Mouse (Mus musculus): ENCODE results near the gene Plxnc1. TPM values are rescaled to one million over a fixed set of nuclear protein-coding genes. Genes with fewer than 3 reads are reported as not detected.

Gene Plxnc1
- total and polyA plus RNA-seq, 2 experiments from 2014 or later = 1.4 to 9.4 TPM

- no peaks in the 10 kb centered on the region for H3K9me3 ChIP-seq (replicated peaks; ENCODE audit: control insufficient read depth, low read length)
- H3K36me3 ChIP-seq (replicated peaks; ENCODE audit: control insufficient read depth, insufficient read depth, low read length) = no peaks in the 10 kb centered on the region
- no peak overlapping the region for H3K27ac ChIP-seq (ENCODE audit: low read depth)
- H3K9ac ChIP-seq (replicated peaks; ENCODE audit: low read depth, low read length) = no peak overlapping the region
- 0 out of 2 replicates have a peak, but pooled peaks cover 4% of the 10 kb centered on the region for H3K27me3 ChIP-seq (ENCODE audit: control insufficient read depth, insufficient read depth, low read length)
- peak overlapping the region; percentile 27 for H3K4me3 ChIP-seq (ENCODE audit: low read depth, low read length)
- peak; percentile 21; the same call in 1 of the 2 replicates for ATAC-seq (ENCODE audit: insufficient read depth, low read depth)
- no peaks in the 10 kb centered on the region for H3K4me1 ChIP-seq (ENCODE audit: control insufficient read depth, insufficient read depth)
- DNase-seq (ENCODE audit: low spot score) = no peak
- WGBS = 49% methylated on average over 2 of the region's 2 CpGs
- H3K4me2 ChIP-seq (ENCODE audit: low read depth, low read length) = peak overlapping the region; percentile 43
- TF ChIP-seq EP300 (IDR thresholded peaks at IDR 0.05; ENCODE audit: low read depth) (no peak), CTCF (IDR thresholded peaks at IDR 0.05; ENCODE audit: low read depth) (no peak)
Observed at GRCm38 (mm10) chr10:94919960-94920359, 24.7 kb downstream of the Plxnc1 start.

- DNase-seq (ENCODE audit: low spot score) = peak; percentile 27
- no peaks in the 10 kb centered on the region for H3K36me3 ChIP-seq (replicated peaks; ENCODE audit: control insufficient read depth, insufficient read depth, low read length)
- peak; percentile 71 for ATAC-seq (ENCODE audit: insufficient read depth, low read depth)
- peak overlapping the region; percentile 43 for H3K4me2 ChIP-seq (ENCODE audit: low read depth, low read length)
- H3K9me3 ChIP-seq (replicated peaks; ENCODE audit: control insufficient read depth, low read length) = no peaks in the 10 kb centered on the region
- peak overlapping the region; percentile 27 for H3K4me3 ChIP-seq (ENCODE audit: low read depth, low read length)
- TF ChIP-seq EP300 (IDR thresholded peaks at IDR 0.05; ENCODE audit: low read depth) (no peak), CTCF (IDR thresholded peaks at IDR 0.05; ENCODE audit: low read depth) (no peak)
- 0 out of 2 replicates have a peak, but pooled peaks cover 4% of the 10 kb centered on the region for H3K27me3 ChIP-seq (ENCODE audit: control insufficient read depth, insufficient read depth, low read length)
- WGBS = 22% methylated on average over 12 of the region's 12 CpGs
- no peak overlapping the region for H3K27ac ChIP-seq (ENCODE audit: low read depth)
- H3K9ac ChIP-seq (replicated peaks; ENCODE audit: low read depth, low read length) = no peak overlapping the region
- no peaks in the 10 kb centered on the region for H3K4me1 ChIP-seq (ENCODE audit: control insufficient read depth, insufficient read depth)
Observed at GRCm38 (mm10) chr10:94919552-94919951, 25.1 kb downstream of the Plxnc1 start.

- Histone ChIP-seq H3K36me3 (replicated peaks; ENCODE audit: control insufficient read depth, insufficient read depth, low read length) (no peaks in the 10 kb centered on the region), H3K9me3 (replicated peaks; ENCODE audit: control insufficient read depth, low read length) (no peaks in the 10 kb centered on the region), H3K27ac (ENCODE audit: low read depth) (no peak overlapping the region), H3K4me3 (ENCODE audit: low read depth, low read length) (no peak overlapping the region), H3K9ac (replicated peaks; ENCODE audit: low read depth, low read length) (no peak overlapping the region), H3K27me3 (ENCODE audit: control insufficient read depth, insufficient read depth, low read length) (0 out of 2 replicates have a peak, but pooled peaks cover 4% of the 10 kb centered on the region), H3K4me2 (ENCODE audit: low read depth, low read length) (no peak overlapping the region), H3K4me1 (ENCODE audit: control insufficient read depth, insufficient read depth) (no peaks in the 10 kb centered on the region)
- DNase-seq (ENCODE audit: low spot score) = no peak
- no peak for TF ChIP-seq EP300 (IDR thresholded peaks at IDR 0.05; ENCODE audit: low read depth)
- TF ChIP-seq CTCF (IDR thresholded peaks at IDR 0.05; ENCODE audit: low read depth) = no peak
- WGBS = 76% methylated on average over 7 of the region's 7 CpGs
- no peak for ATAC-seq (ENCODE audit: insufficient read depth, low read depth)
Observed at GRCm38 (mm10) chr10:94918618-94919017, 26.0 kb downstream of the Plxnc1 start.

- WGBS = 53% methylated on average over 2 of the region's 2 CpGs
- H3K4me1 ChIP-seq (ENCODE audit: control insufficient read depth, insufficient read depth) = no peaks in the 10 kb centered on the region
- no peak overlapping the region for H3K9ac ChIP-seq (replicated peaks; ENCODE audit: low read depth, low read length)
- H3K4me2 ChIP-seq (ENCODE audit: low read depth, low read length) = no peak overlapping the region
- no peak for ATAC-seq (ENCODE audit: insufficient read depth, low read depth)
- TF ChIP-seq CTCF (IDR thresholded peaks at IDR 0.05; ENCODE audit: low read depth) = no peak
- TF ChIP-seq EP300 (IDR thresholded peaks at IDR 0.05; ENCODE audit: low read depth) = no peak
- H3K4me3 ChIP-seq (ENCODE audit: low read depth, low read length) = no peak overlapping the region
- H3K27me3 ChIP-seq (ENCODE audit: control insufficient read depth, insufficient read depth, low read length) = 0 out of 2 replicates have a peak, but pooled peaks cover 4% of the 10 kb centered on the region
- H3K36me3 ChIP-seq (replicated peaks; ENCODE audit: control insufficient read depth, insufficient read depth, low read length) = no peaks in the 10 kb centered on the region
- DNase-seq (ENCODE audit: low spot score) = no peak
- H3K27ac ChIP-seq (ENCODE audit: low read depth) = no peak overlapping the region
- H3K9me3 ChIP-seq (replicated peaks; ENCODE audit: control insufficient read depth, low read length) = no peaks in the 10 kb centered on the region
Observed at GRCm38 (mm10) chr10:94917990-94918389, 26.6 kb downstream of the Plxnc1 start.

GRCm38 (mm10) chr10:94917354-94917753 lies 27.3 kb downstream of the Plxnc1 start:
- no peak for ATAC-seq (ENCODE audit: insufficient read depth, low read depth)
- TF ChIP-seq EP300 (IDR thresholded peaks at IDR 0.05; ENCODE audit: low read depth) (no peak), CTCF (IDR thresholded peaks at IDR 0.05; ENCODE audit: low read depth) (no peak)
- Histone ChIP-seq H3K4me2 (ENCODE audit: low read depth, low read length) (no peak overlapping the region), H3K4me1 (ENCODE audit: control insufficient read depth, insufficient read depth) (no peaks in the 10 kb centered on the region), H3K4me3 (ENCODE audit: low read depth, low read length) (no peak overlapping the region), H3K9ac (replicated peaks; ENCODE audit: low read depth, low read length) (no peak overlapping the region), H3K9me3 (replicated peaks; ENCODE audit: control insufficient read depth, low read length) (no peaks in the 10 kb centered on the region), H3K36me3 (replicated peaks; ENCODE audit: control insufficient read depth, insufficient read depth, low read length) (no peaks in the 10 kb centered on the region), H3K27ac (ENCODE audit: low read depth) (no peak overlapping the region), H3K27me3 (ENCODE audit: control insufficient read depth, insufficient read depth, low read length) (0 out of 2 replicates have a peak, but pooled peaks cover 4% of the 10 kb centered on the region)
- DNase-seq (ENCODE audit: low spot score) = no peak
- WGBS = 68% methylated on average over 4 of the region's 4 CpGs

- no peak for ATAC-seq (ENCODE audit: insufficient read depth, low read depth)
- H3K27me3 ChIP-seq (ENCODE audit: control insufficient read depth, insufficient read depth, low read length) = 0 out of 2 replicates have a peak, but pooled peaks cover 4% of the 10 kb centered on the region
- TF ChIP-seq CTCF (IDR thresholded peaks at IDR 0.05; ENCODE audit: low read depth) = no peak
- TF ChIP-seq EP300 (IDR thresholded peaks at IDR 0.05; ENCODE audit: low read depth) = no peak
- H3K9ac ChIP-seq (replicated peaks; ENCODE audit: low read depth, low read length) = no peak overlapping the region
- no peak overlapping the region for H3K4me3 ChIP-seq (ENCODE audit: low read depth, low read length)
- H3K27ac ChIP-seq (ENCODE audit: low read depth) = no peak overlapping the region
- H3K4me2 ChIP-seq (ENCODE audit: low read depth, low read length) = no peak overlapping the region
- no peak for DNase-seq (ENCODE audit: low spot score)
- WGBS = 83% methylated on average over 7 of the region's 7 CpGs
- H3K9me3 ChIP-seq (replicated peaks; ENCODE audit: control insufficient read depth, low read length) = no peaks in the 10 kb centered on the region
- no peaks in the 10 kb centered on the region for H3K36me3 ChIP-seq (replicated peaks; ENCODE audit: control insufficient read depth, insufficient read depth, low read length)
- H3K4me1 ChIP-seq (ENCODE audit: control insufficient read depth, insufficient read depth) = no peaks in the 10 kb centered on the region
Observed at GRCm38 (mm10) chr10:94916610-94917009, 28.0 kb downstream of the Plxnc1 start.

Measured in heart, postnatal 0 days (tissue).